Mouse (Mus musculus): ENCODE data around the gene Paics. TPM values are rescaled to one million over a fixed set of nuclear protein-coding genes. Genes with fewer than 3 reads are reported as not detected.

The Paics gene
- polyA plus RNA-seq, 1 experiment from 2014 or later, result 427 TPM

GRCm38 (mm10) chr5:77015544-77016482 is 64.7 kb downstream of the Paics start, which contains the start of gene Thegl:
TSS of gene Thegl (plus strand) at chr5:77016023.
- Histone ChIP-seq H3K4me2 (peak within 1 kb of the TSS; percentile 67), H3K4me3 (ENCODE audit: low read depth, low read length) (peak within 1 kb of the TSS; percentile 43), H3K4me1 (ENCODE audit: control insufficient read depth, insufficient read depth, low read length) (no peaks in the 10 kb centered on the region), H3K36me3 (ENCODE audit: control insufficient read depth, insufficient read depth, low read length) (no peaks in the 10 kb centered on the region), H3K9ac (ENCODE audit: low read length) (peak within 1 kb of the TSS; percentile 37), H3K27ac (ENCODE audit: low read depth, low read length) (no peak within 1 kb of the TSS), H3K9me3 (ENCODE audit: control insufficient read depth, low read length) (no peaks in the 10 kb centered on the region), H3K27me3 (ENCODE audit: control insufficient read depth, insufficient read depth, low read length) (peaks cover 5% of the 10 kb centered on the region; the same call in 1 of the 2 replicates)
- ATAC-seq (ENCODE audit: low FRiP score) (peak; percentile 100), DNase-seq (ENCODE audit: low spot score, missing footprints) (peak; percentile 97)
- WGBS, result 9% methylated on average over 57 of the region's 57 CpGs

Other genes starting within 250 kb of the Paics start
- 15.6 and 17.3 TPM in 2 replicates for gene Aasdh, start 45.8 kb upstream of the Paics start, polyA plus RNA-seq (2014; fragmentation: Nextera tagmentation; extraction: Ambion mirVana)
- 39.5 and 39.6 TPM in 2 replicates for gene Ppat, start 271 bp downstream of the Paics start, polyA plus RNA-seq (2014; fragmentation: Nextera tagmentation; extraction: Ambion mirVana)
- 71.9 and 74.5 TPM in 2 replicates for gene Srp72, start 23.4 kb downstream of the Paics start, polyA plus RNA-seq (2014; fragmentation: Nextera tagmentation; extraction: Ambion mirVana)
- 0.37 TPM in 1 of 2 replicates, not detected in the other for gene Arl9, start 52.7 kb downstream of the Paics start, polyA plus RNA-seq (2014; fragmentation: Nextera tagmentation; extraction: Ambion mirVana)
- gene Thegl, start 64.7 kb downstream of the Paics start, polyA plus RNA-seq (2014; fragmentation: Nextera tagmentation; extraction: Ambion mirVana), result not detected in 2 replicates
- gene Hopx, start 163.8 kb downstream of the Paics start, polyA plus RNA-seq (2014; fragmentation: Nextera tagmentation; extraction: Ambion mirVana), result 0.37 TPM in 1 of 2 replicates, not detected in the other